Mouse (Mus musculus): Measurements from ENCODE around the gene Lat.

DNA sequence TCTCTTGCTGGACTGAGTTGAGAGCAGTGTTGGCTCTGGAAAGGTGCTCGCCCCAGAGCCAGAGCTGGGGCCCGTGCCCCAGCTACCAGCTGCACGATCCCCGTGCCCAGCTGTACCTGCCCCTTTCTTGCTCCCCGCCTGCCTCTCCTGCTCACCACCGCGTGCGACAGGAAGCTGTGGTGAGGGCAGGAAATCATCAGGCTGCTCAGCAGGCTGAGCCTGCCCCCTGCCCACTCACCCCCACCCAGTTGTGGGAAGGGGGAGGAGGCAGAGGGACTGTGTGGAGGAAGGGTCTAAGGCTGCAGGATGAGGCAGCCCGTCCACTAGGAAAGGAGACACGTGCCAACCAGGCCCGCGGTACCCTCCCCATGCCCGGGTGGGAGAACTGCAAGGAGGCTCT, at the start of gene Lat:
- no peak for TF ChIP-seq MAZ (IDR thresholded peaks at IDR 0.05; ENCODE audit: low read depth, low read length)
- TF ChIP-seq CHD1 (IDR thresholded peaks at IDR 0.05; ENCODE audit: low read depth, low read length), result no peak
- TF ChIP-seq ZC3H11A (IDR thresholded peaks at IDR 0.05; ENCODE audit: low read depth, low read length), result no peak
- no peak for TF ChIP-seq POLR2A (IDR thresholded peaks at IDR 0.05; ENCODE audit: control insufficient read depth in 1 of 2, insufficient read depth in 1 of 2, low read depth in 1 of 2, low read length in 2 of 2, poor library complexity in 1 of 2)
- TF ChIP-seq POLR2AphosphoS5 (IDR thresholded peaks at IDR 0.05; ENCODE audit: borderline replicate concordance, low read depth, low read length), result no peak
- no peak for TF ChIP-seq TAL1 (IDR thresholded peaks at IDR 0.05; ENCODE audit: low read length)
- no peak for TF ChIP-seq CTCF (IDR thresholded peaks at IDR 0.05 in 2 of 3, conservative IDR thresholded peaks at IDR 0.05 in 1 of 3; ENCODE audit: control insufficient read depth in 1 of 3, insufficient read depth in 1 of 3, low read depth in 2 of 3, low read length in 3 of 3, poor library complexity in 1 of 3, severe bottlenecking in 1 of 3)
